Mouse (Mus musculus) embryonic facial prominence, embryonic 12.5 days (tissue): ENCODE results near the gene Mzf1. TPM values are rescaled to one million over a fixed set of nuclear protein-coding genes. Genes with fewer than 3 reads are reported as not detected.
"Not testable (repeated sequence)": the region's sequence is repeated elsewhere in the genome, so short reads cannot be mapped to it uniquely, and the experiment has no call there.

Source experiments
- ATAC-seq: fragments of 200-750 bp; cut with Nextera tagmentation; 2 replicates; pipeline ENCODE4 v1.8.0; 2017; ENCODE audit not compliant: insufficient number of reproducible peaks, insufficient read depth, low FRiP score, low TSS enrichment
- H3K27ac ChIP-seq: fragments of 300-500 bp; sonication (generic); 2 replicates; pipeline ENCODE4 v1.5.1; 2016; ENCODE audit warnings: mild to moderate bottlenecking
- H3K27me3 ChIP-seq: fragments of 300-500 bp; sonication (generic); 2 replicates; pipeline ENCODE4 v1.6.1; 2016; ENCODE audit warnings: mild to moderate bottlenecking, moderate library complexity
- H3K36me3 ChIP-seq: fragments of 300-500 bp; sonication (generic); 2 replicates; pipeline ENCODE4 v1.6.1; 2016; ENCODE audit warnings: mild to moderate bottlenecking
- H3K4me1 ChIP-seq: fragments of 300-500 bp; sonication (generic); 2 replicates; pipeline ENCODE4 v1.6.1; 2016
- H3K4me2 ChIP-seq: fragments of 300-500 bp; sonication (generic); replicated peaks from 2 replicates; pipeline ENCODE4 v1.6.1; 2016; ENCODE audit warnings: mild to moderate bottlenecking, moderate library complexity
- H3K4me3 ChIP-seq: fragments of 300-500 bp; sonication (generic); 2 replicates; pipeline ENCODE4 v1.5.1; 2016; ENCODE audit warnings: mild to moderate bottlenecking
- H3K9ac ChIP-seq: fragments of 300-500 bp; sonication (generic); 2 replicates; pipeline ENCODE4 v1.6.1; 2016; ENCODE audit warnings: mild to moderate bottlenecking, moderate library complexity
- H3K9me3 ChIP-seq: fragments of 300-500 bp; sonication (generic); 2 replicates; pipeline ENCODE4 v1.6.1; 2016; ENCODE audit warnings: mild to moderate bottlenecking, moderate library complexity
- WGBS: fragments of 180-500 bp; shearing (Covaris S2); methylation state at CpG from one replicate; pipeline ENCODE4 v1.1.7; 2016; 5-methylcytosine and 5-hydroxymethylcytosine counted together
- polyA plus RNA-seq: library from polyadenylated mRNA; unstranded; fragments of >200 nt; fragmentation: Nextera tagmentation; extraction: Ambion mirVana; gene quantifications from 2 replicates; pipeline ENCODE4 v1.2.1, GENCODE M21; 2016

Gene Mzf1
- polyA plus RNA-seq, result 3.8 TPM in 2 replicates

GRCm38 (mm10) chr7:13054287-13055010 lies at the start of gene Mzf1:
Gene Mzf1 (minus strand): TSS chr7:13054764.
- Histone ChIP-seq H3K9me3 (no peaks in the 10 kb centered on the region), H3K9ac (peak within 1 kb of the TSS; percentile 55), H3K4me1 (0 out of 2 replicates have a peak, but pooled peaks cover 5% of the 10 kb centered on the region), H3K4me3 (peak within 1 kb of the TSS; percentile 61), H3K36me3 (no peaks in the 10 kb centered on the region), H3K27ac (peak within 1 kb of the TSS; percentile 84), H3K4me2 (peak within 1 kb of the TSS; percentile 61), H3K27me3 (no peaks in the 10 kb centered on the region)
- peak; percentile 94 for ATAC-seq
- WGBS, result under 1% methylated on average over 41 of the region's 41 CpGs

GRCm38 (mm10) chr7:13095073-13095472 lies 40.5 kb upstream of the Mzf1 start, which contains the start of gene Vmn1r85:
Gene Vmn1r85 (minus strand): TSS chr7:13095173.
- no peak within 1 kb of the TSS for H3K4me2 ChIP-seq
- H3K9me3 ChIP-seq, result no peaks in the 10 kb centered on the region
- H3K4me1 ChIP-seq, result no peaks in the 10 kb centered on the region
- no peak within 1 kb of the TSS for H3K4me3 ChIP-seq
- no peak within 1 kb of the TSS for H3K27ac ChIP-seq
- no peaks in the 10 kb centered on the region for H3K36me3 ChIP-seq
- H3K27me3 ChIP-seq, result no peaks in the 10 kb centered on the region
- H3K9ac ChIP-seq, result no peak within 1 kb of the TSS
- WGBS, result 54% methylated on average over 3 of the region's 3 CpGs
- no peak for ATAC-seq

GRCm38 (mm10) chr7:13072293-13072692 lies 17.7 kb upstream of the Mzf1 start:
- Histone ChIP-seq H3K27me3 (no peaks in the 10 kb centered on the region), H3K9me3 (no peaks in the 10 kb centered on the region), H3K4me2 (no peak overlapping the region), H3K36me3 (no peaks in the 10 kb centered on the region), H3K27ac (no peak overlapping the region), H3K4me3 (no peak overlapping the region), H3K4me1 (no peaks in the 10 kb centered on the region), H3K9ac (no peak overlapping the region)
- WGBS, result 56% methylated on average over 5 of the region's 5 CpGs
- 0 out of 2 replicates have a peak, but pooled peaks have one; percentile 41 for ATAC-seq

GRCm38 (mm10) chr7:13063399-13063798 lies 8.8 kb upstream of the Mzf1 start:
- not testable (repeated sequence) for H3K27me3 ChIP-seq, H3K9me3 ChIP-seq, H3K27ac ChIP-seq, H3K4me2 ChIP-seq, H3K9ac ChIP-seq, H3K4me1 ChIP-seq, ATAC-seq, H3K4me3 ChIP-seq, H3K36me3 ChIP-seq
- WGBS, result 46% methylated on average over 2 of the region's 2 CpGs

- no peak overlapping the region for H3K4me3 ChIP-seq
- H3K4me2 ChIP-seq, result no peak overlapping the region
- WGBS, result 91% methylated on average over 9 of the region's 9 CpGs
- H3K27me3 ChIP-seq, result no peaks in the 10 kb centered on the region
- H3K4me1 ChIP-seq, result no peaks in the 10 kb centered on the region
- no peaks in the 10 kb centered on the region for H3K9me3 ChIP-seq
- no peak for ATAC-seq
- H3K9ac ChIP-seq, result no peak overlapping the region
- H3K27ac ChIP-seq, result no peak overlapping the region
- H3K36me3 ChIP-seq, result no peaks in the 10 kb centered on the region
These were observed 5.0 kb upstream of the Mzf1 start for GRCm38 (mm10) chr7:13059536-13059935.

GRCm38 (mm10) chr7:13056913-13057700 lies 2.5 kb upstream of the Mzf1 start:
- Histone ChIP-seq H3K36me3 (no peaks in the 10 kb centered on the region), H3K4me3 (no peak overlapping the region), H3K27ac (no peak overlapping the region), H3K9ac (no peak overlapping the region), H3K27me3 (no peaks in the 10 kb centered on the region), H3K4me1 (0 out of 2 replicates have a peak, but pooled peaks cover 5% of the 10 kb centered on the region), H3K9me3 (no peaks in the 10 kb centered on the region), H3K4me2 (no peak overlapping the region)
- WGBS, result 58% methylated on average over 8 of the region's 8 CpGs
- ATAC-seq, result no peak

GRCm38 (mm10) chr7:13053961-13054286 lies 640 bp downstream of the Mzf1 start:
- H3K9ac ChIP-seq, result peak overlapping the region; percentile 55
- no peak overlapping the region for H3K27ac ChIP-seq
- H3K9me3 ChIP-seq, result no peaks in the 10 kb centered on the region
- H3K4me3 ChIP-seq, result peak overlapping the region; percentile 61
- H3K4me1 ChIP-seq, result 0 out of 2 replicates have a peak, but pooled peaks cover 5% of the 10 kb centered on the region
- ATAC-seq, result no peak
- 3% methylated on average over 15 of the region's 15 CpGs for WGBS
- peak overlapping the region; percentile 61 for H3K4me2 ChIP-seq
- no peaks in the 10 kb centered on the region for H3K36me3 ChIP-seq
- no peaks in the 10 kb centered on the region for H3K27me3 ChIP-seq

GRCm38 (mm10) chr7:13053501-13053900 lies 1.1 kb downstream of the Mzf1 start:
- Histone ChIP-seq H3K9me3 (no peaks in the 10 kb centered on the region), H3K36me3 (no peaks in the 10 kb centered on the region), H3K4me3 (peak overlapping the region; percentile 61), H3K9ac (no peak overlapping the region), H3K27me3 (no peaks in the 10 kb centered on the region), H3K4me2 (peak overlapping the region; percentile 61), H3K27ac (no peak overlapping the region), H3K4me1 (0 out of 2 replicates have a peak, but pooled peaks cover 5% of the 10 kb centered on the region)
- 92% methylated on average over 2 of the region's 2 CpGs for WGBS
- no peak for ATAC-seq

- no peak for ATAC-seq
- Histone ChIP-seq H3K4me3 (no peak overlapping the region), H3K9me3 (no peaks in the 10 kb centered on the region), H3K9ac (no peak overlapping the region), H3K36me3 (no peaks in the 10 kb centered on the region), H3K27me3 (no peaks in the 10 kb centered on the region), H3K4me2 (no peak overlapping the region), H3K4me1 (0 out of 2 replicates have a peak, but pooled peaks cover 5% of the 10 kb centered on the region), H3K27ac (no peak overlapping the region)
- 91% methylated on average over 13 of the region's 13 CpGs for WGBS
These were observed 1.6 kb downstream of the Mzf1 start for GRCm38 (mm10) chr7:13053001-13053400.

- 14% methylated on average over 2 of the region's 2 CpGs for WGBS
- no peak overlapping the region for H3K4me2 ChIP-seq
- no peak for ATAC-seq
These were observed 8.5 kb downstream of the Mzf1 start for GRCm38 (mm10) chr7:13046084-13046483.

GRCm38 (mm10) chr7:13044254-13044625 lies 10.3 kb downstream of the Mzf1 start:
- Histone ChIP-seq H3K27ac (no peak overlapping the region), H3K4me1 (peaks cover 11% of the 10 kb centered on the region; the same call in 1 of the 2 replicates), H3K27me3 (peaks cover 50% of the 10 kb centered on the region), H3K9ac (peak overlapping the region; percentile 61), H3K36me3 (no peaks in the 10 kb centered on the region), H3K9me3 (peaks cover 6% of the 10 kb centered on the region; the same call in 1 of the 2 replicates), H3K4me3 (peak overlapping the region; percentile 49), H3K4me2 (peak overlapping the region; percentile 83)
- ATAC-seq, result 0 out of 2 replicates have a peak, but pooled peaks have one; percentile 16
- 2% methylated on average over 23 of the region's 23 CpGs for WGBS

More at GRCm38 (mm10) chr7:13046084-13046483, 8.5 kb downstream of the Mzf1 start:
- Histone ChIP-seq H3K4me1 (peaks cover 11% of the 10 kb centered on the region; the same call in 1 of the 2 replicates), H3K9ac (no peak overlapping the region), H3K27me3 (peaks cover 44% of the 10 kb centered on the region), H3K4me3 (no peak overlapping the region), H3K36me3 (no peaks in the 10 kb centered on the region), H3K27ac (no peak overlapping the region), H3K9me3 (peaks cover 6% of the 10 kb centered on the region; the same call in 1 of the 2 replicates)
